ENCODE assay signal across 8 mouse cellular contexts in the genomic region with DNA sequence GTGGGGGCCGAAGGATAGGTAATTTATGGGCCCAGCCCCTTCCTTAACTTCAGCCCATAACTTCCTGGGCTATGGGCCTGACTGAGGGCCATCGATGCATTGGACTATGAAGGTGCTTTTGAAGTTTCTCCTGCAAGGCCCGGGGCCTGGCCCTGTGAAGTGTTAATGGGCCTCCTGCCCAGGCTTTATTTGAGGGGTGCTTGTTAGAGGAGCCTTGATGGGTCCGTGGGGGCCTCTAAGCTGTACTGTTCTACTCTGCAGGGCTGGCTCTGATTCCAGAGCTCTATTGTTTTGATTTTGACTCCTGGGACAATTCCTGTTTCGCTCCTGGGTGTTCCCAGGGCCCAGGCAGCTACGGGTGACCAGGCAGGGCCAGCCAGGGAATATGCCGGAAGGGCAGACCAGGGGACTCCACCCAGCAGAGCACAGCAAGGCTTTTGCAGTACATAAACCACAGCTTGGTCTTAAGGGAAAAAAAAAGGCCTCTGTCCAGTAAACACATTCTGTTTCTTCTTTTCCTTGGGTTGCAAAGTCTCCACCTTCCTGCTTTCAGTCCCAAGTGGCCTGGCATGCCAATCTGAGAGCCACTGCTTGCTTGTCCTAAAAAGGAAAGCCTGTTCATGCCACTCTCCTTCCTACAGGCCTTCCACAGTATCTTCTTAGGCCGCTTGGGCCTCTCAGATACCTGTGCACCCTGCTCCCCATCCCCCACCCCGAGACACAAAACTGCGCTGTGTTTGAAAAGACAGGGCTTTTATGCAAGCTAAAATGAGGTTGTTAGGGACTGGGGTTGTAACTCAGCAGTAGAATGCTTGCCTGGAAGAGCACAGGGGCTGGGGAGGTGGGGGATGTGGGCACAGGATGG. TPM values are rescaled to one million over a fixed set of nuclear protein-coding genes. Genes with fewer than 3 reads are reported as not detected.
DNase-seq lines count a peak whose midpoint lies in the region; ATAC-seq and TF ChIP-seq lines count a peak whose summit lies in the region.
"Had no signal": no experiment of that assay in that cellular context is flagged by ENCODE, and none has a peak within 500 bp of the region (broad histone marks: within the 10 kb centered on the region; RNA-seq: fewer than 3 reads in every experiment).

No protein-coding gene starts in this region.

- no peaks in the 10 kb centered on the region for H3K27me3 ChIP-seq in forebrain, embryonic 13.5 days
- no peaks in the 10 kb centered on the region for H3K27me3 ChIP-seq in hindbrain, embryonic 12.5 days
- peaks cover 80% of the 10 kb centered on the region for H3K27me3 ChIP-seq in limb, embryonic 13.5 days
- H3K27me3 ChIP-seq in stomach, embryonic 16.5 days (ENCODE audit: control insufficient read depth, insufficient read depth, low read length): no peaks in the 10 kb centered on the region
- H3K27me3 ChIP-seq: liver, embryonic 15.5 days had no signal

- H3K9ac ChIP-seq in forebrain, embryonic 13.5 days: peak overlapping the region; percentile 17; the same call in 1 of the 2 replicates
- H3K9ac ChIP-seq in hindbrain, embryonic 12.5 days: peak overlapping the region; percentile 24
- H3K9ac ChIP-seq in limb, embryonic 13.5 days: 0 out of 2 replicates have a peak overlapping the region, but pooled peaks have one; percentile 25
- H3K9ac ChIP-seq in stomach, embryonic 16.5 days (ENCODE audit: low read length): no peak overlapping the region
- H3K9ac ChIP-seq: liver, embryonic 15.5 days had no signal

- H3K4me1 ChIP-seq in forebrain, embryonic 13.5 days: peaks cover 18% of the 10 kb centered on the region
- peaks cover 15% of the 10 kb centered on the region for H3K4me1 ChIP-seq in hindbrain, embryonic 12.5 days
- peaks cover 41% of the 10 kb centered on the region for H3K4me1 ChIP-seq in limb, embryonic 13.5 days
- peaks cover 5% of the 10 kb centered on the region; the same call in 1 of the 2 replicates for H3K4me1 ChIP-seq in stomach, embryonic 16.5 days (ENCODE audit: control insufficient read depth, insufficient read depth, low read length)

- H3K4me3 ChIP-seq in forebrain, embryonic 13.5 days: no peak overlapping the region
- H3K4me3 ChIP-seq in hindbrain, embryonic 12.5 days: no peak overlapping the region
- no peak overlapping the region for H3K4me3 ChIP-seq in limb, embryonic 13.5 days
- H3K4me3 ChIP-seq in stomach, embryonic 16.5 days (replicated peaks; ENCODE audit: low read length): no peak overlapping the region
- H3K4me3 ChIP-seq: liver, embryonic 15.5 days had no signal

- TF ChIP-seq CTCF in brain, embryonic 14.5 days (IDR thresholded peaks at IDR 0.05; ENCODE audit: borderline replicate concordance, extremely low read depth, insufficient read depth, insufficient read length): no peak

- no peak overlapping the region for H3K4me2 ChIP-seq in forebrain, embryonic 13.5 days
- H3K4me2 ChIP-seq in hindbrain, embryonic 12.5 days (replicated peaks): no peak overlapping the region
- H3K4me2 ChIP-seq in limb, embryonic 13.5 days (replicated peaks): peak overlapping the region; percentile 38
- H3K4me2 ChIP-seq in stomach, embryonic 16.5 days (ENCODE audit: low read depth, low read length): no peak overlapping the region
- H3K4me2 ChIP-seq: liver, embryonic 15.5 days had no signal

- peak; percentile 65 for ATAC-seq in forebrain, embryonic 13.5 days
- 0 out of 2 replicates have a peak, but pooled peaks have one; percentile 24 for ATAC-seq in hindbrain, embryonic 12.5 days (ENCODE audit: low FRiP score)
- peak; percentile 92 for ATAC-seq in limb, embryonic 13.5 days (ENCODE audit: low FRiP score, low read depth)
- ATAC-seq in stomach, embryonic 16.5 days (ENCODE audit: insufficient read depth, low FRiP score): no peak

- DNase-seq in brain, embryonic 14.5 days (ENCODE audit: low read depth): peak; percentile 59
- no peak for DNase-seq in urinary bladder, adult 18-20 months (ENCODE audit: low spot score in 2 of 2)
- DNase-seq in retina, embryonic 14.5 days (ENCODE audit: low spot score): no peak

- H3K27ac ChIP-seq in forebrain, embryonic 13.5 days: peak overlapping the region; percentile 32
- peak overlapping the region; percentile 56 for H3K27ac ChIP-seq in hindbrain, embryonic 12.5 days
- peak overlapping the region; percentile 75 for H3K27ac ChIP-seq in limb, embryonic 13.5 days
- peak overlapping the region; percentile 1; the same call in 1 of the 2 replicates for H3K27ac ChIP-seq in stomach, embryonic 16.5 days (ENCODE audit: low read length)
- H3K27ac ChIP-seq: liver, embryonic 15.5 days had no signal

- H3K36me3 ChIP-seq in forebrain, embryonic 13.5 days (ENCODE audit: poor library complexity, severe bottlenecking): no peaks in the 10 kb centered on the region
- no peaks in the 10 kb centered on the region for H3K36me3 ChIP-seq in hindbrain, embryonic 12.5 days
- no peaks in the 10 kb centered on the region for H3K36me3 ChIP-seq in limb, embryonic 13.5 days
- H3K36me3 ChIP-seq in stomach, embryonic 16.5 days (ENCODE audit: control insufficient read depth, insufficient read depth, low read length): no peaks in the 10 kb centered on the region
- H3K36me3 ChIP-seq: liver, embryonic 15.5 days had no signal

- no peak for TF ChIP-seq POLR2A in brain, embryonic 14.5 days (IDR thresholded peaks at IDR 0.05; ENCODE audit: borderline replicate concordance, extremely low read depth, insufficient read depth, insufficient read length, poor library complexity, severe bottlenecking)

- H3K9me3 ChIP-seq in forebrain, embryonic 13.5 days (replicated peaks): no peaks in the 10 kb centered on the region
- H3K9me3 ChIP-seq in hindbrain, embryonic 12.5 days (replicated peaks): no peaks in the 10 kb centered on the region
- no peaks in the 10 kb centered on the region for H3K9me3 ChIP-seq in limb, embryonic 13.5 days
- no peaks in the 10 kb centered on the region for H3K9me3 ChIP-seq in stomach, embryonic 16.5 days (replicated peaks; ENCODE audit: control insufficient read depth, low read length)
- H3K9me3 ChIP-seq: liver, embryonic 15.5 days had no signal

- WGBS in forebrain, embryonic 13.5 days: 12% methylated on average over 10 of the region's 10 CpGs
- WGBS in hindbrain, embryonic 12.5 days: 25% methylated on average over 10 of the region's 10 CpGs
- WGBS in limb, embryonic 13.5 days: 9% methylated on average over 10 of the region's 10 CpGs
- WGBS in stomach, embryonic 16.5 days: 50% methylated on average over 10 of the region's 10 CpGs

RNA-seq across cellular contexts. Expression of a gene that starts 57.5 kb away (rescaled TPM):
- polyA plus RNA-seq in brain, embryonic 14.5 days (2012; rRNA removed): 16.8 and 22.7 TPM in 2 replicates
- 2.1 and 2.5 TPM in 2 replicates for polyA plus RNA-seq in forebrain, embryonic 13.5 days (2015; fragmentation: Nextera tagmentation; extraction: Ambion mirVana)
- polyA plus RNA-seq in hindbrain, embryonic 12.5 days (2016; fragmentation: Nextera tagmentation; extraction: Ambion mirVana): 2.5 and 2.7 TPM in 2 replicates
- 4.0 and 4.1 TPM in 2 replicates for polyA plus RNA-seq in limb, embryonic 13.5 days (2015; fragmentation: Nextera tagmentation; extraction: Ambion mirVana)
- polyA plus RNA-seq in stomach, embryonic 16.5 days (2015; fragmentation: Nextera tagmentation; extraction: Ambion mirVana): 0.85 and 1.1 TPM in 2 replicates

Comparison
In these comparisons a context has a peak if more than half of its experiments do, and no peak if none do; other contexts are left out.
1. H3K27ac ChIP-seq: peak in every context shown above with its lines; median percentile 75 in limb, embryonic 13.5 days; 56 in hindbrain, embryonic 12.5 days; 32 in forebrain, embryonic 13.5 days; 1 in stomach, embryonic 16.5 days.